Mouse (Mus musculus): ENCODE measurements around the gene Ip6k2.

DNA sequence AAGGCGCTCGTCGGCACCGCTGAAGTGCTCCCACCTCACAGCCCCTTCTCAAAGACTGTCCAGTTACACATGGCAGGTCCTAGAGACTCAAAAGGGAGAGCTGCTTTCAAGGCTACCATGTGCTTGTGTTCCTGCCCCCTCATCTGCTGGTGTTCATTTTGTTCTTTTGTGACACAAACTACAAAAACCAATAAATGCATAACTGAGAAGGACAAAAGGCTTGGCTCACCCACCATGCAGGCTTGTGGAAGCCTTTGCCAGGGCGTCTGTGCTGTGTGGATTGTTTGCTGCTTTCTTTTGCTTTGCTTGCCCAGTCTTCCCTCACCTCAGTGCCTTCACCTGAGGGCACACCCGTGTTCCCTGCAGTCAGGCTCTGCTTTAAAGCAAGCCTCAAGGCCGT lies 13.9 kb downstream of the Ip6k2 start:
- TF ChIP-seq CTCF (IDR thresholded peaks at IDR 0.05; ENCODE audit: extremely low read depth, insufficient read length, insufficient replicate concordance, low read depth, low read length) (no peak), POLR2A (IDR thresholded peaks at IDR 0.05; ENCODE audit: low read depth, low read length) (no peak)

Measured in small intestine, adult 2 months (tissue).